Mouse (Mus musculus) layer of hippocampus, adult 11-12 months (tissue): ENCODE results near the gene Fv1.
A peak's percentile ranks its signal among the peaks of the same experiment; 100 is the strongest.
"Not testable (repeated sequence)": the region's sequence is repeated elsewhere in the genome, so short reads cannot be mapped to it uniquely, and the experiment has no call there.

Source experiments
- DNase-seq: peaks from one replicate; pipeline ENCODE4 v3.0.0; 2022; ENCODE audit warnings: low spot score

Fv1 gene

GRCm38 (mm10) chr4:147868450-147869031, at the start of gene Fv1, which contains the start of gene Miip:
TSS of gene Fv1 (plus strand) at chr4:147868979.
TSS of gene Miip (minus strand) at chr4:147868816.
- DNase-seq = peak; percentile 97

- DNase-seq = not testable (repeated sequence)
These were observed 49.1 kb upstream of the Fv1 start for GRCm38 (mm10) chr4:147819659-147820058.

GRCm38 (mm10) chr4:147821414-147821813, 47.4 kb upstream of the Fv1 start:
- DNase-seq = not testable (repeated sequence)

- DNase-seq = no peak
These were observed 44.4 kb upstream of the Fv1 start for GRCm38 (mm10) chr4:147824389-147824788.

GRCm38 (mm10) chr4:147839282-147839681, 29.5 kb upstream of the Fv1 start:
- DNase-seq = peak; percentile 25

GRCm38 (mm10) chr4:147842871-147843270, 25.9 kb upstream of the Fv1 start:
- no peak for DNase-seq

GRCm38 (mm10) chr4:147847614-147848583, 20.9 kb upstream of the Fv1 start, which contains the start of gene Zfp933:
TSS of gene Zfp933 (minus strand) at chr4:147848366.
- DNase-seq = peak; percentile 84

- DNase-seq = no peak
These were observed 20.2 kb upstream of the Fv1 start for GRCm38 (mm10) chr4:147848584-147848991.

- no peak for DNase-seq
These were observed 18.0 kb upstream of the Fv1 start for GRCm38 (mm10) chr4:147850776-147851175.

GRCm38 (mm10) chr4:147862051-147862450, 6.7 kb upstream of the Fv1 start:
- DNase-seq = no peak

- DNase-seq = no peak
These were observed 3.1 kb upstream of the Fv1 start for GRCm38 (mm10) chr4:147865651-147866050.

- no peak for DNase-seq
These were observed 2.7 kb upstream of the Fv1 start for GRCm38 (mm10) chr4:147866056-147866455.

GRCm38 (mm10) chr4:147866793-147867192, 2.0 kb upstream of the Fv1 start:
- not testable (repeated sequence) for DNase-seq

GRCm38 (mm10) chr4:147867563-147868449, 973 bp upstream of the Fv1 start:
- DNase-seq = no peak

GRCm38 (mm10) chr4:147869238-147869637, 459 bp downstream of the Fv1 start:
- DNase-seq = no peak

GRCm38 (mm10) chr4:147875852-147876575, 7.2 kb downstream of the Fv1 start:
- DNase-seq = no peak

GRCm38 (mm10) chr4:147878537-147878936, 9.8 kb downstream of the Fv1 start:
- DNase-seq = no peak

GRCm38 (mm10) chr4:147879456-147879855, 10.7 kb downstream of the Fv1 start:
- no peak for DNase-seq

GRCm38 (mm10) chr4:147879865-147880264, 11.1 kb downstream of the Fv1 start:
- DNase-seq = no peak

- DNase-seq = no peak
These were observed 13.0 kb downstream of the Fv1 start for GRCm38 (mm10) chr4:147881792-147882191.

- DNase-seq = no peak
These were observed 14.3 kb downstream of the Fv1 start for GRCm38 (mm10) chr4:147883041-147883440.
